Mouse (Mus musculus) central nervous system, embryonic 11.5 days (tissue): ENCODE results near the gene 4930550C14Rik. TPM values are rescaled to one million over a fixed set of nuclear protein-coding genes. Genes with fewer than 3 reads are reported as not detected.

ENCODE experiments used
- polyA plus RNA-seq: library from polyadenylated mRNA; depleted of rRNA; stranded (reverse); fragments of >200 nt; gene quantifications from 2 replicates; pipeline ENCODE4 v1.2.3, GENCODE M21; 2012; rRNA removed

The 4930550C14Rik gene
- 0.22 and 0.34 TPM in 2 replicates for polyA plus RNA-seq

GRCm38 (mm10) chr9:53402291-53402711 lies at the start of gene 4930550C14Rik:
Gene 4930550C14Rik, plus strand, starts transcription at chr9:53402325.

GRCm38 (mm10) chr9:53383951-53384866 lies 17.9 kb upstream of the 4930550C14Rik start, which contains the start of gene Kdelc2:
Gene Kdelc2, plus strand, starts transcription at chr9:53384025.

Other genes with a start within 250 kb of the 4930550C14Rik start
- gene Ddx10, start 154.3 kb upstream of the 4930550C14Rik start, polyA plus RNA-seq = 20.2 and 27.9 TPM in 2 replicates
- gene Exph5, start 100.7 kb upstream of the 4930550C14Rik start, polyA plus RNA-seq = 0.23 and 0.26 TPM in 2 replicates
- gene Kdelc2, start 18.3 kb upstream of the 4930550C14Rik start, polyA plus RNA-seq = 4.2 and 5.6 TPM in 2 replicates
- gene Atm, start 134.4 kb downstream of the 4930550C14Rik start, polyA plus RNA-seq = 20.2 and 22.6 TPM in 2 replicates
- 10.8 and 18.5 TPM in 2 replicates for gene Npat, start 134.7 kb downstream of the 4930550C14Rik start, polyA plus RNA-seq
- 46.9 and 59.9 TPM in 2 replicates for gene Acat1, start 208.1 kb downstream of the 4930550C14Rik start, polyA plus RNA-seq